Mouse (Mus musculus): ENCODE results near the gene Rrp12. TPM values are rescaled to one million over a fixed set of nuclear protein-coding genes. Genes with fewer than 3 reads are reported as not detected.

The Rrp12 gene
- polyA plus RNA-seq, 1 experiment from 2014 or later: 21.0 TPM

- peaks cover 7% of the 10 kb centered on the region for H3K4me1 ChIP-seq (replicated peaks; ENCODE audit: control insufficient read depth, insufficient read depth, low read length)
- no peak overlapping the region for H3K4me3 ChIP-seq (replicated peaks; ENCODE audit: low read length)
- no peaks in the 10 kb centered on the region for H3K27me3 ChIP-seq (replicated peaks; ENCODE audit: control insufficient read depth, insufficient read depth, low read length)
- no peak overlapping the region for H3K9ac ChIP-seq (replicated peaks; ENCODE audit: low read depth, low read length)
- H3K36me3 ChIP-seq (ENCODE audit: control insufficient read depth, insufficient read depth): no peaks in the 10 kb centered on the region
- H3K9me3 ChIP-seq (ENCODE audit: control insufficient read depth, low read length): no peaks in the 10 kb centered on the region
- H3K4me2 ChIP-seq (ENCODE audit: low read length): no peak overlapping the region
- WGBS: 79% methylated on average over 2 of the region's 3 CpGs
- no peak for ATAC-seq
- H3K27ac ChIP-seq (ENCODE audit: low read length): no peak overlapping the region
These were observed 69.4 kb downstream of the Rrp12 start for GRCm38 (mm10) chr19:41826529-41826928.

- H3K27ac ChIP-seq (ENCODE audit: low read length): no peak overlapping the region
- H3K4me1 ChIP-seq (replicated peaks; ENCODE audit: control insufficient read depth, insufficient read depth, low read length): peaks cover 2% of the 10 kb centered on the region; the same call in 1 of the 2 replicates
- H3K9me3 ChIP-seq (ENCODE audit: control insufficient read depth, low read length): no peaks in the 10 kb centered on the region
- 85% methylated on average over 5 of the region's 5 CpGs for WGBS
- no peak overlapping the region for H3K4me2 ChIP-seq (ENCODE audit: low read length)
- no peaks in the 10 kb centered on the region for H3K27me3 ChIP-seq (replicated peaks; ENCODE audit: control insufficient read depth, insufficient read depth, low read length)
- ATAC-seq: no peak
- H3K36me3 ChIP-seq (ENCODE audit: control insufficient read depth, insufficient read depth): no peaks in the 10 kb centered on the region
- no peak overlapping the region for H3K4me3 ChIP-seq (replicated peaks; ENCODE audit: low read length)
- no peak overlapping the region for H3K9ac ChIP-seq (replicated peaks; ENCODE audit: low read depth, low read length)
These were observed 71.0 kb downstream of the Rrp12 start for GRCm38 (mm10) chr19:41824950-41825349.

- H3K27ac ChIP-seq (ENCODE audit: low read length): no peak overlapping the region
- WGBS: 85% methylated on average over 1 of the region's 1 CpGs
- H3K4me1 ChIP-seq (replicated peaks; ENCODE audit: control insufficient read depth, insufficient read depth, low read length): no peaks in the 10 kb centered on the region
- no peak overlapping the region for H3K4me3 ChIP-seq (replicated peaks; ENCODE audit: low read length)
- ATAC-seq: no peak
- no peaks in the 10 kb centered on the region for H3K27me3 ChIP-seq (replicated peaks; ENCODE audit: control insufficient read depth, insufficient read depth, low read length)
- H3K36me3 ChIP-seq (ENCODE audit: control insufficient read depth, insufficient read depth): no peaks in the 10 kb centered on the region
- no peak overlapping the region for H3K4me2 ChIP-seq (ENCODE audit: low read length)
- H3K9ac ChIP-seq (replicated peaks; ENCODE audit: low read depth, low read length): no peak overlapping the region
- no peaks in the 10 kb centered on the region for H3K9me3 ChIP-seq (ENCODE audit: control insufficient read depth, low read length)
These were observed 73.4 kb downstream of the Rrp12 start for GRCm38 (mm10) chr19:41822589-41822988.

GRCm38 (mm10) chr19:41821436-41821835 lies 74.5 kb downstream of the Rrp12 start:
- Histone ChIP-seq H3K36me3 (ENCODE audit: control insufficient read depth, insufficient read depth) (no peaks in the 10 kb centered on the region), H3K4me1 (replicated peaks; ENCODE audit: control insufficient read depth, insufficient read depth, low read length) (no peaks in the 10 kb centered on the region), H3K4me3 (replicated peaks; ENCODE audit: low read length) (no peak overlapping the region), H3K9ac (replicated peaks; ENCODE audit: low read depth, low read length) (no peak overlapping the region), H3K27ac (ENCODE audit: low read length) (no peak overlapping the region), H3K9me3 (ENCODE audit: control insufficient read depth, low read length) (no peaks in the 10 kb centered on the region), H3K4me2 (ENCODE audit: low read length) (no peak overlapping the region), H3K27me3 (replicated peaks; ENCODE audit: control insufficient read depth, insufficient read depth, low read length) (no peaks in the 10 kb centered on the region)
- 12% methylated on average over 5 of the region's 5 CpGs for WGBS
- ATAC-seq: no peak

DNA sequence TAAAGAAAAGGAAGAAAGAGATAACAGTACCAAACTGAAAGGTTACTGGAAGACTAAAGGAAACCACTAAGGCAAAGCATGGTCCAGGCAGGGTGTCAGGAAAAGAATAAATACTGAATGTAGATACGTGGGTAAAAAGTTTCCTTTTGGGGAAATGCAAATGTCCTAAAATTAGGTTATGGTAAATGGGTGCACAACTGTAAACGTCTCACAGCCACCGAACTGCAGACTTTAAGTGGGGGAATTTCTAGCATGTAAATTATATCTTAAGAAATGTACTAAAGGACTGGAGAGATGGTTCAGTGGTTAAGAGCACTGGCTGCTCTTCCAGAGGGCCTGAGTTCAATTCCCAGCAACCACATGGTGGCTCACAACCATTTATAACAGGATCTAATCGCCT lies 77.2 kb downstream of the Rrp12 start:
- Histone ChIP-seq H3K9ac (replicated peaks; ENCODE audit: low read depth, low read length) (no peak overlapping the region), H3K9me3 (ENCODE audit: control insufficient read depth, low read length) (no peaks in the 10 kb centered on the region), H3K27ac (ENCODE audit: low read length) (no peak overlapping the region), H3K4me3 (replicated peaks; ENCODE audit: low read length) (no peak overlapping the region), H3K27me3 (replicated peaks; ENCODE audit: control insufficient read depth, insufficient read depth, low read length) (no peaks in the 10 kb centered on the region), H3K4me2 (ENCODE audit: low read length) (no peak overlapping the region), H3K4me1 (replicated peaks; ENCODE audit: control insufficient read depth, insufficient read depth, low read length) (no peaks in the 10 kb centered on the region), H3K36me3 (ENCODE audit: control insufficient read depth, insufficient read depth) (no peaks in the 10 kb centered on the region)
- WGBS: 85% methylated on average over 4 of the region's 4 CpGs
- ATAC-seq: no peak

DNA sequence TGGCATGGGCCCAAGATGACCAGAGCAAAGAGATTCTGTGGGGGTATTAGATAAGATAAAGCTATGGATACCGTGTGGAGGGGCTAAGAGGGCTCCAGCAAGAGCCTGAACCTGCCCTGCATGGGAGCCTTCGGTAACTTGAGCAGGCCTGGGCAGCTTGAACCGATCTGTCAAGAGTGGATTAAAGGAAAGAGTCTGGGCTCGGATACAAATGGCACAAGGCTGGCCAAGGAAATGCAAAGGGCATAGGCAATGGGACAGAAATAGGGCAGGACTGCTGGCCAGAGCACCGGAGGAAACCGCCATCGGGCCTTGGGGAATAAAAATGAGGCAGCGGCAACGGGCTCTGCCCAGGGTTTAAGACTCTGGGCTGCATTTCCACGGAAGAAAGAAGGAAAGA lies 78.6 kb downstream of the Rrp12 start:
- Histone ChIP-seq H3K36me3 (ENCODE audit: control insufficient read depth, insufficient read depth) (no peaks in the 10 kb centered on the region), H3K27me3 (replicated peaks; ENCODE audit: control insufficient read depth, insufficient read depth, low read length) (no peaks in the 10 kb centered on the region), H3K27ac (ENCODE audit: low read length) (no peak overlapping the region), H3K9ac (replicated peaks; ENCODE audit: low read depth, low read length) (no peak overlapping the region), H3K4me3 (replicated peaks; ENCODE audit: low read length) (no peak overlapping the region), H3K9me3 (ENCODE audit: control insufficient read depth, low read length) (no peaks in the 10 kb centered on the region), H3K4me2 (ENCODE audit: low read length) (no peak overlapping the region), H3K4me1 (replicated peaks; ENCODE audit: control insufficient read depth, insufficient read depth, low read length) (no peaks in the 10 kb centered on the region)
- no peak for ATAC-seq
- WGBS: 59% methylated on average over 10 of the region's 10 CpGs

DNA sequence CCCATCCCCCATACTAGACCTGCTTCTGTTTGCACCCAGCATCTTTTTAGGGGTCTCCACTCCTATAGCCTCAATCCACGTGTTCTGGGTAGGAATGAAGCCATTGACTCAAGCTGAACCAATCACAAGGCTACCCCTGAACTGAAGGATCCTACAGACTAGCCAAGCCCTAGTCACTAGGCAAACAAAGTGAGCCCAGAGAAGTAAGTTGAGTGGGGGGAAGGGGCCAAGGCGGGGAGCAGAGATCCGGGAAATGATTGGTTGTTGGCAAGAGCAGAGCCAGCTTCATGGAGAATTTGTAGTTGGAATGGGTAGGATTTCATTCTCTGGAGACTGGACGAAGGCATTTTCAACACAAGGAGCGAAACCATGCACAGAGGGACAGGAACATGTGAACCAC lies 79.1 kb downstream of the Rrp12 start:
- no peak overlapping the region for H3K27ac ChIP-seq (ENCODE audit: low read length)
- no peaks in the 10 kb centered on the region for H3K36me3 ChIP-seq (ENCODE audit: control insufficient read depth, insufficient read depth)
- H3K9me3 ChIP-seq (ENCODE audit: control insufficient read depth, low read length): no peaks in the 10 kb centered on the region
- no peaks in the 10 kb centered on the region for H3K27me3 ChIP-seq (replicated peaks; ENCODE audit: control insufficient read depth, insufficient read depth, low read length)
- WGBS: 66% methylated on average over 5 of the region's 5 CpGs
- H3K4me3 ChIP-seq (replicated peaks; ENCODE audit: low read length): no peak overlapping the region
- ATAC-seq: no peak
- no peak overlapping the region for H3K9ac ChIP-seq (replicated peaks; ENCODE audit: low read depth, low read length)
- H3K4me2 ChIP-seq (ENCODE audit: low read length): no peak overlapping the region
- no peaks in the 10 kb centered on the region for H3K4me1 ChIP-seq (replicated peaks; ENCODE audit: control insufficient read depth, insufficient read depth, low read length)

DNA sequence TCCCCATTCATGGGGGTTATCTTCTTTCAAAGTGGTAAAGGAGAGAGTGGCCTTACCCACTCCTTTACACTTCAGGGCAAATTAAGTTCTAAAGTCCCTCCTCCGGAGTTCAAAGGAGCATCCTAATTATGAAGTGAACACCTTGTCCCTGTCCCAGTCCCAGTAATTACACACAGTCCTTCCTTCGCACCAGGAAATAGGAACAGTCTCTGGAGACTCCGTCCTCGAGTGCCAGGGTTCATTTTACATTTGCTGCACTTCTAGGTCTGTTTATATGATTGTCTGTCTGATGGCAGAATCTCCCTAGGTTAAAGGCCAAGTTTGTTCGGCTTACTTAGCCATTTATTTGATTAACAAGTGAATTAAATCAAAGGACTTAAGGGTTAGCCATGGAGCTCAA lies 79.6 kb downstream of the Rrp12 start:
- Histone ChIP-seq H3K4me3 (replicated peaks; ENCODE audit: low read length) (no peak overlapping the region), H3K27ac (ENCODE audit: low read length) (no peak overlapping the region), H3K9me3 (ENCODE audit: control insufficient read depth, low read length) (no peaks in the 10 kb centered on the region), H3K27me3 (replicated peaks; ENCODE audit: control insufficient read depth, insufficient read depth, low read length) (no peaks in the 10 kb centered on the region), H3K4me2 (ENCODE audit: low read length) (no peak overlapping the region), H3K4me1 (replicated peaks; ENCODE audit: control insufficient read depth, insufficient read depth, low read length) (no peaks in the 10 kb centered on the region), H3K9ac (replicated peaks; ENCODE audit: low read depth, low read length) (no peak overlapping the region), H3K36me3 (ENCODE audit: control insufficient read depth, insufficient read depth) (no peaks in the 10 kb centered on the region)
- WGBS: 73% methylated on average over 5 of the region's 5 CpGs
- ATAC-seq: no peak

GRCm38 (mm10) chr19:41813374-41813773 lies 82.6 kb downstream of the Rrp12 start:
- H3K4me1 ChIP-seq (replicated peaks; ENCODE audit: control insufficient read depth, insufficient read depth, low read length): no peaks in the 10 kb centered on the region
- no peak for ATAC-seq
- no peak overlapping the region for H3K4me2 ChIP-seq (ENCODE audit: low read length)
- H3K27me3 ChIP-seq (replicated peaks; ENCODE audit: control insufficient read depth, insufficient read depth, low read length): no peaks in the 10 kb centered on the region
- no peak overlapping the region for H3K9ac ChIP-seq (replicated peaks; ENCODE audit: low read depth, low read length)
- 91% methylated on average over 4 of the region's 4 CpGs for WGBS
- no peak overlapping the region for H3K4me3 ChIP-seq (replicated peaks; ENCODE audit: low read length)
- no peaks in the 10 kb centered on the region for H3K36me3 ChIP-seq (ENCODE audit: control insufficient read depth, insufficient read depth)
- H3K9me3 ChIP-seq (ENCODE audit: control insufficient read depth, low read length): no peaks in the 10 kb centered on the region
- no peak overlapping the region for H3K27ac ChIP-seq (ENCODE audit: low read length)
